Mouse (Mus musculus) brain, adult 2 months (tissue): Measurements from ENCODE around the gene Neurl3.

Experiments
- DNase-seq: peaks from one replicate; pipeline ENCODE4 v3.0.0; 2011; ENCODE audit warnings: low read depth, low spot score

The Neurl3 gene

GRCm38 (mm10) chr1:36258631-36259030 lies 15.8 kb downstream of the Neurl3 start:
- no peak for DNase-seq

- no peak for DNase-seq
Measured at GRCm38 (mm10) chr1:36257276-36257675, 17.2 kb downstream of the Neurl3 start.

- DNase-seq, result no peak
Measured at GRCm38 (mm10) chr1:36255871-36256640, 18.4 kb downstream of the Neurl3 start.

- DNase-seq, result peak; percentile 82
Measured at GRCm38 (mm10) chr1:36254635-36255360, 19.7 kb downstream of the Neurl3 start.

- peak; percentile 89 for DNase-seq
Measured at GRCm38 (mm10) chr1:36252791-36253190, 21.7 kb downstream of the Neurl3 start.

GRCm38 (mm10) chr1:36251426-36251825 lies 23.1 kb downstream of the Neurl3 start:
- DNase-seq, result no peak

- no peak for DNase-seq
Measured at GRCm38 (mm10) chr1:36246688-36247087, 27.8 kb downstream of the Neurl3 start.

- no peak for DNase-seq
Measured at GRCm38 (mm10) chr1:36244828-36245215, 29.7 kb downstream of the Neurl3 start.

- peak; percentile 98 for DNase-seq
Measured at GRCm38 (mm10) chr1:36244058-36244827, 30.2 kb downstream of the Neurl3 start, which contains the start of gene Uggt1. Uggt1 (minus strand) TSS chr1:36244720.

GRCm38 (mm10) chr1:36243447-36244057 lies 30.9 kb downstream of the Neurl3 start:
- no peak for DNase-seq

- DNase-seq, result no peak
Measured at GRCm38 (mm10) chr1:36241903-36242429, 32.5 kb downstream of the Neurl3 start.

GRCm38 (mm10) chr1:36240176-36240575 lies 34.3 kb downstream of the Neurl3 start:
- DNase-seq, result no peak

GRCm38 (mm10) chr1:36239396-36239795 lies 35.1 kb downstream of the Neurl3 start:
- DNase-seq, result no peak

GRCm38 (mm10) chr1:36235855-36236254 lies 38.6 kb downstream of the Neurl3 start:
- no peak for DNase-seq

- DNase-seq, result peak; percentile 26
Measured at GRCm38 (mm10) chr1:36235057-36235639, 39.3 kb downstream of the Neurl3 start.

- DNase-seq, result no peak
Measured at GRCm38 (mm10) chr1:36233218-36233617, 41.3 kb downstream of the Neurl3 start.

GRCm38 (mm10) chr1:36230919-36231705 lies 43.4 kb downstream of the Neurl3 start:
- DNase-seq, result no peak

- no peak for DNase-seq
Measured at GRCm38 (mm10) chr1:36228461-36228860, 46.0 kb downstream of the Neurl3 start.

GRCm38 (mm10) chr1:36224648-36225047 lies 49.8 kb downstream of the Neurl3 start:
- DNase-seq, result peak; percentile 28
